Mouse (Mus musculus): ENCODE data around the gene C1ql1. TPM values are rescaled to one million over a fixed set of nuclear protein-coding genes. Genes with fewer than 3 reads are reported as not detected.
"Not testable (repeated sequence)": the region's sequence is repeated elsewhere in the genome, so short reads cannot be mapped to it uniquely, and the experiment has no call there.

The C1ql1 gene
- polyA plus RNA-seq, 1 experiment from 2014 or later: 0.85 TPM

DNA sequence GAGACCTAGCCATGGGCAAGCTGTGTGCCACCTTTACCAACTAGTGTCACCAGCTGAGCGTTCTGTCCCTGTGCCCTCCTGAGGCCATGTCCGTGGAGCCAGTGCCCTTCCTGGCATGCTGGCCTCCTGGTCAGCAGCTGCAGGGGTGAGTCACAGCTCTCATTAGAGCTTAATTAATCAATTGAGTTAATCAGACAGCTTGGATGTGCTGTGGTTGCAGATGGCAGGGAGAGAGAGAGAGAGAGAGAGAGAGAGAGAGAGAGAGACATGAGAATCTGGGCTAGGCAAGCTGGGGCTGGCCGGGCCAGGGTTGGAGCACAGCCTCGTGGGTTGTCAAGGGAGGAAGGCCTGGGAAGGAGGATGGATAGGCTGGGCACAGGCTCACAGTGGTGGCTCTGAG lies 38.1 kb upstream of the C1ql1 start:
- ATAC-seq (ENCODE audit: insufficient number of reproducible peaks, low FRiP score, low TSS enrichment, low read depth) (no peak), DNase-seq (ENCODE audit: low spot score) (no peak)
- H3K4me2 ChIP-seq (ENCODE audit: low read depth, severe bottlenecking): no peak overlapping the region
- no peaks in the 10 kb centered on the region for H3K36me3 ChIP-seq (ENCODE audit: control insufficient read depth, insufficient read depth, low read length)
- H3K27ac ChIP-seq (replicated peaks; ENCODE audit: low read depth, low read length): no peak overlapping the region
- WGBS: 74% methylated on average over 4 of the region's 4 CpGs
- H3K27me3 ChIP-seq (ENCODE audit: control insufficient read depth, insufficient read depth, low read length): peaks cover 13% of the 10 kb centered on the region
- no peak overlapping the region for H3K4me3 ChIP-seq (ENCODE audit: low read depth, low read length)
- H3K9me3 ChIP-seq (ENCODE audit: control insufficient read depth, low read length): no peaks in the 10 kb centered on the region
- H3K4me1 ChIP-seq (ENCODE audit: control insufficient read depth, insufficient read depth, low read length): no peaks in the 10 kb centered on the region
- no peak overlapping the region for H3K9ac ChIP-seq (ENCODE audit: low read length)

DNA sequence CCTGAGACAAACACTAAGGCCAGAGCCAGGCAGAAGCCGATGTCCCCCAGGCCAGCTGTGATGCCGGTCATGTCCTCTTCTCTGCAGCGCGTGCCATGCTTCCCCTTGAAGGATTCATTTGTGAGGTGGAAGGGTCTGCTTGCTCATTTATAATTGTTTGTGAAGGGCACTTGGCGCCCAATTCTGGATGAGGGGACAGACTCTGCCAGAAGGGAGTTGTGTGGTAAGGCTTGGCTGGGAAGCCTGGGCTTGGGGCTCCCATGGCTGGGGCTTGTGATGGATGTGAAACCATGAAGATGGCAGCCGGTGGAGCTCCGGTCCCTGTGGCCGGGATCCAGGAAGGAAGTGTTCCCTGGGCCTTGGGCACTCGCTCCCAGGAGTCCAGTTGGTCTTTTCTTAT lies 37.6 kb upstream of the C1ql1 start:
- H3K4me3 ChIP-seq (ENCODE audit: low read depth, low read length): no peak overlapping the region
- peaks cover 8% of the 10 kb centered on the region; the same call in 1 of the 2 replicates for H3K27me3 ChIP-seq (ENCODE audit: control insufficient read depth, insufficient read depth, low read length)
- no peak overlapping the region for H3K9ac ChIP-seq (ENCODE audit: low read length)
- H3K27ac ChIP-seq (replicated peaks; ENCODE audit: low read depth, low read length): no peak overlapping the region
- ATAC-seq (ENCODE audit: insufficient number of reproducible peaks, low FRiP score, low TSS enrichment, low read depth) (no peak), DNase-seq (ENCODE audit: low spot score) (no peak)
- no peak overlapping the region for H3K4me2 ChIP-seq (ENCODE audit: low read depth, severe bottlenecking)
- H3K9me3 ChIP-seq (ENCODE audit: control insufficient read depth, low read length): no peaks in the 10 kb centered on the region
- H3K36me3 ChIP-seq (ENCODE audit: control insufficient read depth, insufficient read depth, low read length): no peaks in the 10 kb centered on the region
- 93% methylated on average over 9 of the region's 9 CpGs for WGBS
- no peaks in the 10 kb centered on the region for H3K4me1 ChIP-seq (ENCODE audit: control insufficient read depth, insufficient read depth, low read length)

DNA sequence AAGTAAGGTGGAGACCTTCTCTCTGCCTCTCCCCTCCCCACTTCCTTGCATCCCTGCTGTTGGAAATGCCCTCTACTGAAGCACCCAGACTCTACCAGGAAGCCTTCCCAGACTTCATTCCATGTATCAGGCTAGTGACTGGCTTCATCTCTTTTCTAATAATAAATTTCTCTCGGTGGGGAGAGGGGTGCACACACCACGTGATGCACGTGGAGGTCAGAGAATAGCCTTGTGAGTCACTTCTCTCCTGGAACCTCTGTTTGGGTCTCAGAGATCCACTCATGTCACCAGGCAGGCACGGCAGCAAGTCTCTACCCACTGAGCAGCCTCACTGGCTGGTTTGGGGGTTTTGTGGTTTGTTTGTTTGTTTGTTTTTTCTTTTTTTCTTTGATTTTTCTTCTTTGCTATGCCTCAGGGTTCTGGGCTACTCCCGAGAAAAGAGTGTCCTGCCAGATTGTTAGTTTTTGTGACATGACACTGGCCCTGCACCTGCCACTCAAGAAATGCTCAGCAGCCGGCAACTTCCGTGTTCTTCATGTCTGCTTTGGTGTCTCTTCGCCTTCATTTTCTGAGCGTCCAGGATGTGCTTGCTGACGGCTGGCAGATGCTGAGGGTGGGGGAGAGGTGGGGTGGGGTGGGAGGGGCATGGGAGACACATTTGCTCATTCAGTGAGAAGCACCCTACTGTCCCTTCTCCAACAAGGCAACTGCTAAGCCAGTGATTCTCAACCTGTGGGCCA lies 34.8 kb upstream of the C1ql1 start:
- Histone ChIP-seq H3K9ac (ENCODE audit: low read length) (no peak overlapping the region), H3K4me1 (ENCODE audit: control insufficient read depth, insufficient read depth, low read length) (no peaks in the 10 kb centered on the region), H3K4me2 (ENCODE audit: low read depth, severe bottlenecking) (no peak overlapping the region), H3K36me3 (ENCODE audit: control insufficient read depth, insufficient read depth, low read length) (no peaks in the 10 kb centered on the region), H3K27ac (replicated peaks; ENCODE audit: low read depth, low read length) (no peak overlapping the region), H3K27me3 (ENCODE audit: control insufficient read depth, insufficient read depth, low read length) (no peaks in the 10 kb centered on the region), H3K9me3 (ENCODE audit: control insufficient read depth, low read length) (no peaks in the 10 kb centered on the region), H3K4me3 (ENCODE audit: low read depth, low read length) (no peak overlapping the region)
- DNase-seq (ENCODE audit: low spot score): no peak
- no peak for ATAC-seq (ENCODE audit: insufficient number of reproducible peaks, low FRiP score, low TSS enrichment, low read depth)
- WGBS: 66% methylated on average over 10 of the region's 10 CpGs

DNA sequence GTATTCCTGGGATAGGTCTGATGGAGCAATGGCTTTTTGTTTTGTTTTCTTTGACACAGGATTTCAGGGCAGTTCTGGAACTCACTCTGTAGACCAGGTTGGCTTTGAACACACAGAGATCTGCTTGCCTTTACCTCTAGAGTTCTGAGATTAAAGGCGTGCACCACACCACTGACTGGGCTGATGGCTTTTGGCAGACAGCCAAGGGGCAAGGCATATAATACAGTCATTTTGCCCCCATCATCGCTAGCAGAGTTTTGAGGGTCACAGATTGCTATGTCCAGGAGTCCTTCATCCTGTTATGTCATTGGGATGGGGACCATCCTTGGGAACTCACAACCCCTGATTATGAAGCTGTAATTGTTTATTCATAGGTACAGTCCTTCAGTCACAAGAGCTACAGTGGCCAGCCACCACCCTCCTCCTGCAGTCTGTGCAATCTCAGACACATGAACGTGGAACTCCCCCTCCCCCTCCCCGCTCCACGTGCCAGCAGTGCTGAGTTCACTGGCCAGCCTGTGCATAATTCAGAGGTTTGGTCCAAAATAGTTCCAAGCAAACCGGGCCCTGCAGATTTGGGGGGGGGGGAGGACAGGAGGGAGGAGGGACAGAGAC lies 31.7 kb upstream of the C1ql1 start:
- DNase-seq (ENCODE audit: low spot score) (no peak), ATAC-seq (ENCODE audit: insufficient number of reproducible peaks, low FRiP score, low TSS enrichment, low read depth) (no peak)
- no peaks in the 10 kb centered on the region for H3K27me3 ChIP-seq (ENCODE audit: control insufficient read depth, insufficient read depth, low read length)
- H3K36me3 ChIP-seq (ENCODE audit: control insufficient read depth, insufficient read depth, low read length): no peaks in the 10 kb centered on the region
- no peak overlapping the region for H3K4me3 ChIP-seq (ENCODE audit: low read depth, low read length)
- H3K27ac ChIP-seq (replicated peaks; ENCODE audit: low read depth, low read length): no peak overlapping the region
- 60% methylated on average over 6 of the region's 6 CpGs for WGBS
- H3K9me3 ChIP-seq (ENCODE audit: control insufficient read depth, low read length): no peaks in the 10 kb centered on the region
- H3K4me2 ChIP-seq (ENCODE audit: low read depth, severe bottlenecking): no peak overlapping the region
- H3K9ac ChIP-seq (ENCODE audit: low read length): no peak overlapping the region
- H3K4me1 ChIP-seq (ENCODE audit: control insufficient read depth, insufficient read depth, low read length): no peaks in the 10 kb centered on the region

DNA sequence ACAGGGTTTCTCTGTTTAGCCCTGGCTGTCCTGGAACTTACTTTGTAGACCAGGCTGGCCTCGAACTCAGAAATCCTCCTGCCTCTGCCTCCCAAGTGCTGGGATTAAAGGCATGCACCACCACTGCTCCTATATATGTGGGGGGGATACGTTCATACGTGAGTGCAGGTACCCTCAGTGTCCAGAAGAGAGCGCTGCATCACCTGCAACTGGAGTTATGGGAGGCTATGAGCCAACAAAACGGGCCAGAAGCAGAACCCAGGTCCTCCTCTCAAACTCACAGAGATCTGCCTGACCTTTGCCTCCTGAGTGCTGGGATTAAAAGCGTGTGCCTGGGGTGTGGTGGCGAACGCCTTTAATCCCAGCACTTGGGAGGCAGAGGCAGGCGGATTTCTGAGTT lies 29.5 kb upstream of the C1ql1 start:
- not testable (repeated sequence) for H3K4me1 ChIP-seq (ENCODE audit: control insufficient read depth, insufficient read depth, low read length); H3K27ac ChIP-seq (replicated peaks; ENCODE audit: low read depth, low read length); DNase-seq (ENCODE audit: low spot score); H3K4me3 ChIP-seq (ENCODE audit: low read depth, low read length); H3K9me3 ChIP-seq (ENCODE audit: control insufficient read depth, low read length); ATAC-seq (ENCODE audit: insufficient number of reproducible peaks, low FRiP score, low TSS enrichment, low read depth); H3K9ac ChIP-seq (ENCODE audit: low read length); H3K27me3 ChIP-seq (ENCODE audit: control insufficient read depth, insufficient read depth, low read length); H3K4me2 ChIP-seq (ENCODE audit: low read depth, severe bottlenecking); H3K36me3 ChIP-seq (ENCODE audit: control insufficient read depth, insufficient read depth, low read length)
- 82% methylated on average over 9 of the region's 9 CpGs for WGBS

DNA sequence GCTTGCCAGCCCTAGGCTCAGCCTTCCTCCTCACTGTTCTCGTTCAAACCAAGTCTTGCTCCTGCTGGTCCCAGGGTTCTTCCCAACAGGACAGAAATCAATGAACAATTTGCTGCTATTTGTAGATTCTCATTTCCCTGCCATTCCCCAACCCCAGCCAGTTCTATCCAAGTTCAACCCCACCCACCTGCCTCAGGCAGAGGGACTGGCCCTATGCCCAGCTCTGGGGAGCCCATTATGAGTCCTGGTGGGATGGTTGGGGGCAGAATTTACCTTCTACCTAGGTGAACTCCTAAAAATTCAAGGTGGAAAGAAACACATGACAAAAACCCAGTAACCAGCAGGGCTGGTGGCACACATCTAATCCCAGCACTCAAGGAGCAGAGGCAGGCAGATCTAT lies 25.8 kb upstream of the C1ql1 start:
- Histone ChIP-seq H3K9me3 (ENCODE audit: control insufficient read depth, low read length) (no peaks in the 10 kb centered on the region), H3K9ac (ENCODE audit: low read length) (no peak overlapping the region), H3K4me3 (ENCODE audit: low read depth, low read length) (no peak overlapping the region), H3K4me1 (ENCODE audit: control insufficient read depth, insufficient read depth, low read length) (no peaks in the 10 kb centered on the region), H3K27me3 (ENCODE audit: control insufficient read depth, insufficient read depth, low read length) (no peaks in the 10 kb centered on the region), H3K27ac (replicated peaks; ENCODE audit: low read depth, low read length) (no peak overlapping the region), H3K36me3 (ENCODE audit: control insufficient read depth, insufficient read depth, low read length) (no peaks in the 10 kb centered on the region), H3K4me2 (ENCODE audit: low read depth, severe bottlenecking) (no peak overlapping the region)
- ATAC-seq (ENCODE audit: insufficient number of reproducible peaks, low FRiP score, low TSS enrichment, low read depth): no peak
- 83% methylated on average over 1 of the region's 1 CpGs for WGBS
- DNase-seq (ENCODE audit: low spot score): no peak

DNA sequence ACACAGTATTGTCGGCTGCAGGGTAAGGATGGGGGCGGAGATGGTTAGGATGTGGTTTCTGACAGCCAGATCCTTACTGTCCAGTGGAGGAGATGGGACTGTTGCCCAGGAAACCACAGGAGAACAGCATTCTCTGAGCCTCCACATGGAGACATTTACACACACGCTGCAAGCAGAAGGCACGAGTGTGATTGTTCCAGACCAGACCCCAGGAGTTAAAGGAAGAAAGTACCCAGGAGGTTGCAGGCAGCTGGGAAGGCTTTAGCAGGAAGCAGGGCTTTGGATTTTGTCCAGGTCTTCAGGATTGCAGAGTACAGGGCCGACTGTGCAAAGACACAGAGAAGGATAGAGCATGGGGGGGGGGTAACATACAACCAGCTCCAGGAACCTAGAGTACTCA lies 25.1 kb upstream of the C1ql1 start:
- Histone ChIP-seq H3K9me3 (ENCODE audit: control insufficient read depth, low read length) (no peaks in the 10 kb centered on the region), H3K4me2 (ENCODE audit: low read depth, severe bottlenecking) (no peak overlapping the region), H3K36me3 (ENCODE audit: control insufficient read depth, insufficient read depth, low read length) (no peaks in the 10 kb centered on the region), H3K4me3 (ENCODE audit: low read depth, low read length) (no peak overlapping the region), H3K27me3 (ENCODE audit: control insufficient read depth, insufficient read depth, low read length) (no peaks in the 10 kb centered on the region), H3K4me1 (ENCODE audit: control insufficient read depth, insufficient read depth, low read length) (no peaks in the 10 kb centered on the region), H3K9ac (ENCODE audit: low read length) (no peak overlapping the region), H3K27ac (replicated peaks; ENCODE audit: low read depth, low read length) (no peak overlapping the region)
- WGBS: 63% methylated on average over 5 of the region's 5 CpGs
- ATAC-seq (ENCODE audit: insufficient number of reproducible peaks, low FRiP score, low TSS enrichment, low read depth) (no peak), DNase-seq (ENCODE audit: low spot score) (no peak)

DNA sequence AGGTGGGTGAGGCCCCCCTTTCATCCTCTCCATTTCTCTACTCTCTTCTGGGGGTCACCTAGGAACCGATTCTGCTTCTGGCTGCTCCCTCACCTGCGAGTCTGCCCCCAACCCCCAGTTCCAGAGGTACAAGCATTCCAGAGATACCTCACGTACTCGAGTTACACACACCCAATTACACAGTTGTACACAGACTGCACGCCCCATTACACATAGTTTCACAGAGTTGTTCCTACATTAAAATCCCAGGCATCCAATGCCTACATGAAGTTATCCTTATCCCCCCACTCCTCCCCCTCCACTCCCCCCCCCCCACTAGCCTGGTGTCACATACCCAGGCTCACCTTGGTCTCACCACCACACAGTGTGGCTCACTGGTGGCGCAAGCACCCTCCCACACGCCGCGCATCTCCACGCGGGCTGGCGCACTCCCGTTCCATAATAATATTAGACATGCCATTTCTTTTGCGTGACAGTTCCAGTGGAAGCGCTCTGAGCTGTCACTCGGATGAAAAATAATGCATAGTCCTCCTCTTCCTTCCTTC lies 18.1 kb upstream of the C1ql1 start:
- H3K9ac ChIP-seq (ENCODE audit: low read length): no peak overlapping the region
- DNase-seq (ENCODE audit: low spot score): no peak
- 68% methylated on average over 16 of the region's 16 CpGs for WGBS
- peaks cover 19% of the 10 kb centered on the region for H3K4me1 ChIP-seq (ENCODE audit: control insufficient read depth, insufficient read depth, low read length)
- H3K4me2 ChIP-seq (ENCODE audit: low read depth, severe bottlenecking): no peak overlapping the region
- no peak for ATAC-seq (ENCODE audit: insufficient number of reproducible peaks, low FRiP score, low TSS enrichment, low read depth)
- H3K9me3 ChIP-seq (ENCODE audit: control insufficient read depth, low read length): no peaks in the 10 kb centered on the region
- no peak overlapping the region for H3K27ac ChIP-seq (replicated peaks; ENCODE audit: low read depth, low read length)
- no peak overlapping the region for H3K4me3 ChIP-seq (ENCODE audit: low read depth, low read length)
- H3K36me3 ChIP-seq (ENCODE audit: control insufficient read depth, insufficient read depth, low read length): no peaks in the 10 kb centered on the region
- H3K27me3 ChIP-seq (ENCODE audit: control insufficient read depth, insufficient read depth, low read length): no peaks in the 10 kb centered on the region

Measured in limb, embryonic 11.5 days (tissue).